Mouse (Mus musculus) hindbrain, embryonic 11.5 days (tissue): ENCODE measurements around the gene Tnni1. TPM values are rescaled to one million over a fixed set of nuclear protein-coding genes. Genes with fewer than 3 reads are reported as not detected.
A peak's percentile ranks its signal among the peaks of the same experiment; 100 is the strongest.

Experiments
- ATAC-seq: fragments of 200-750 bp; cut with Nextera tagmentation; 2 replicates; pipeline ENCODE4 v1.8.0; 2017; ENCODE audit warnings: mild to moderate bottlenecking, moderate TSS enrichment, moderate library complexity; ENCODE audit not compliant: low FRiP score
- DNase-seq: peaks from one replicate; pipeline ENCODE4 v3.0.0-alpha.2; 2015; ENCODE audit warnings: low spot score
- H3K27ac ChIP-seq: fragments of 300-500 bp; sonication (generic); 2 replicates; pipeline ENCODE4 v1.5.1; 2014; ENCODE audit warnings: mild to moderate bottlenecking, low read depth, low read length
- H3K27me3 ChIP-seq: fragments of 300-500 bp; sonication (generic); 2 replicates; pipeline ENCODE4 v1.6.1; 2014; ENCODE audit warnings: mild to moderate bottlenecking, low read length, moderate library complexity, mixed read lengths; ENCODE audit not compliant: control insufficient read depth, insufficient read depth
- H3K36me3 ChIP-seq: fragments of 300-500 bp; sonication (generic); 2 replicates; pipeline ENCODE4 v1.6.1; 2014; ENCODE audit warnings: mild to moderate bottlenecking, low read length, moderate library complexity, mixed read lengths; ENCODE audit not compliant: control insufficient read depth, insufficient read depth
- H3K4me1 ChIP-seq: fragments of 300-500 bp; sonication (generic); replicated peaks from 2 replicates; pipeline ENCODE4 v1.6.1; 2014; ENCODE audit warnings: low read length, mixed read lengths; ENCODE audit not compliant: control insufficient read depth, insufficient read depth
- H3K4me2 ChIP-seq: fragments of 300-500 bp; sonication (generic); replicated peaks from 2 replicates; pipeline ENCODE4 v1.6.1; 2014; ENCODE audit warnings: mild to moderate bottlenecking, low read depth, low read length
- H3K4me3 ChIP-seq: fragments of 300-500 bp; sonication (generic); 2 replicates; pipeline ENCODE4 v1.5.1; 2014; ENCODE audit warnings: low read depth, low read length
- H3K9ac ChIP-seq: fragments of 300-500 bp; sonication (generic); 2 replicates; pipeline ENCODE4 v1.6.1; 2014; ENCODE audit warnings: low read depth, low read length
- H3K9me3 ChIP-seq: fragments of 300-500 bp; sonication (generic); 2 replicates; pipeline ENCODE4 v1.6.1; 2016; ENCODE audit warnings: low read length; ENCODE audit not compliant: control insufficient read depth
- WGBS: fragments of 180-500 bp; shearing (Covaris S2); extraction: QIAGEN DNeasy Blood & Tissue Kit; methylation state at CpG from one replicate; pipeline ENCODE4 v1.1.7; 2014; 5-methylcytosine and 5-hydroxymethylcytosine counted together
- polyA plus RNA-seq: library from polyadenylated mRNA; unstranded; fragments of >200 nt; fragmentation: Nextera tagmentation; extraction: Ambion mirVana; gene quantifications from 2 replicates; pipeline ENCODE4 v1.2.1, GENCODE M21; 2014

The Tnni1 gene
- polyA plus RNA-seq, 1 experiment from 2014 or later: 6.0 TPM

- Histone ChIP-seq H3K4me3 (no peak overlapping the region), H3K27me3 (0 out of 2 replicates have a peak, but pooled peaks cover 2% of the 10 kb centered on the region), H3K9ac (no peak overlapping the region), H3K4me1 (0 out of 2 replicates have a peak, but pooled peaks cover 10% of the 10 kb centered on the region), H3K27ac (no peak overlapping the region), H3K4me2 (no peak overlapping the region), H3K9me3 (no peaks in the 10 kb centered on the region), H3K36me3 (no peaks in the 10 kb centered on the region)
- DNase-seq (no peak), ATAC-seq (no peak)
- 61% methylated on average over 2 of the region's 2 CpGs for WGBS
These were observed 15.1 kb upstream of the Tnni1 start for GRCm38 (mm10) chr1:135764206-135764528.

- Histone ChIP-seq H3K27me3 (0 out of 2 replicates have a peak, but pooled peaks cover 2% of the 10 kb centered on the region), H3K27ac (peak within 1 kb of the TSS; percentile 62), H3K9me3 (no peaks in the 10 kb centered on the region), H3K9ac (peak within 1 kb of the TSS; percentile 74), H3K4me2 (peak within 1 kb of the TSS; percentile 96), H3K4me1 (0 out of 2 replicates have a peak, but pooled peaks cover 10% of the 10 kb centered on the region), H3K4me3 (peak within 1 kb of the TSS; percentile 60), H3K36me3 (no peaks in the 10 kb centered on the region)
- peak; percentile 83 for ATAC-seq
- DNase-seq: peak; percentile 77
- under 1% methylated on average over 85 of the region's 90 CpGs for WGBS
These were observed 13.3 kb upstream of the Tnni1 start, which contains the start of gene Phlda3 for GRCm38 (mm10) chr1:135765645-135766591. Gene Phlda3 (plus strand): TSS chr1:135766119.

- WGBS: 32% methylated on average over 30 of the region's 30 CpGs
- H3K27me3 ChIP-seq: 0 out of 2 replicates have a peak, but pooled peaks cover 2% of the 10 kb centered on the region
- ATAC-seq (peak; percentile 53), DNase-seq (no peak)
- peak overlapping the region; percentile 96 for H3K4me2 ChIP-seq
- peak overlapping the region; percentile 60 for H3K4me3 ChIP-seq
- 0 out of 2 replicates have a peak, but pooled peaks cover 10% of the 10 kb centered on the region for H3K4me1 ChIP-seq
- no peaks in the 10 kb centered on the region for H3K36me3 ChIP-seq
- H3K9me3 ChIP-seq: no peaks in the 10 kb centered on the region
- H3K27ac ChIP-seq: peak overlapping the region; percentile 62; the same call in 1 of the 2 replicates
- H3K9ac ChIP-seq: peak overlapping the region; percentile 74
These were observed 12.5 kb upstream of the Tnni1 start for GRCm38 (mm10) chr1:135766592-135767306.

GRCm38 (mm10) chr1:135767324-135767890 lies 11.8 kb upstream of the Tnni1 start:
- DNase-seq (no peak), ATAC-seq (no peak)
- no peaks in the 10 kb centered on the region for H3K9me3 ChIP-seq

GRCm38 (mm10) chr1:135768400-135768799 lies 10.8 kb upstream of the Tnni1 start:
- Histone ChIP-seq H3K9ac (no peak overlapping the region), H3K36me3 (no peaks in the 10 kb centered on the region), H3K4me2 (no peak overlapping the region), H3K4me1 (0 out of 2 replicates have a peak, but pooled peaks cover 10% of the 10 kb centered on the region), H3K27ac (no peak overlapping the region), H3K4me3 (no peak overlapping the region), H3K27me3 (0 out of 2 replicates have a peak, but pooled peaks cover 2% of the 10 kb centered on the region), H3K9me3 (no peaks in the 10 kb centered on the region)
- ATAC-seq (no peak), DNase-seq (no peak)
- WGBS: 92% methylated on average over 2 of the region's 2 CpGs

More at GRCm38 (mm10) chr1:135767324-135767890, 11.8 kb upstream of the Tnni1 start:
- H3K4me1 ChIP-seq: 0 out of 2 replicates have a peak, but pooled peaks cover 10% of the 10 kb centered on the region
- 82% methylated on average over 4 of the region's 4 CpGs for WGBS
- H3K36me3 ChIP-seq: no peaks in the 10 kb centered on the region
- peak overlapping the region; percentile 96 for H3K4me2 ChIP-seq
- H3K9ac ChIP-seq: no peak overlapping the region
- H3K4me3 ChIP-seq: no peak overlapping the region
- H3K27me3 ChIP-seq: 0 out of 2 replicates have a peak, but pooled peaks cover 2% of the 10 kb centered on the region
- no peak overlapping the region for H3K27ac ChIP-seq

- H3K4me1 ChIP-seq: 0 out of 2 replicates have a peak, but pooled peaks cover 10% of the 10 kb centered on the region
- H3K27ac ChIP-seq: no peak overlapping the region
- ATAC-seq (no peak), DNase-seq (no peak)
- no peaks in the 10 kb centered on the region for H3K36me3 ChIP-seq
- H3K9me3 ChIP-seq: no peaks in the 10 kb centered on the region
- H3K9ac ChIP-seq: no peak overlapping the region
- no peaks in the 10 kb centered on the region for H3K27me3 ChIP-seq
- H3K4me2 ChIP-seq: no peak overlapping the region
- 70% methylated on average over 7 of the region's 7 CpGs for WGBS
- no peak overlapping the region for H3K4me3 ChIP-seq
These were observed 9.0 kb upstream of the Tnni1 start for GRCm38 (mm10) chr1:135770237-135770636.

GRCm38 (mm10) chr1:135770896-135771572 lies 8.2 kb upstream of the Tnni1 start:
- Histone ChIP-seq H3K27ac (no peak overlapping the region), H3K9me3 (no peaks in the 10 kb centered on the region), H3K36me3 (no peaks in the 10 kb centered on the region), H3K4me3 (no peak overlapping the region), H3K4me1 (0 out of 2 replicates have a peak, but pooled peaks cover 7% of the 10 kb centered on the region), H3K9ac (no peak overlapping the region), H3K4me2 (no peak overlapping the region), H3K27me3 (no peaks in the 10 kb centered on the region)
- DNase-seq: no peak
- WGBS: 74% methylated on average over 12 of the region's 12 CpGs
- ATAC-seq: no peak

GRCm38 (mm10) chr1:135771573-135771970 lies 7.7 kb upstream of the Tnni1 start:
- H3K4me3 ChIP-seq: no peak overlapping the region
- DNase-seq (no peak), ATAC-seq (no peak)
- 0 out of 2 replicates have a peak, but pooled peaks cover 5% of the 10 kb centered on the region for H3K4me1 ChIP-seq
- H3K36me3 ChIP-seq: no peaks in the 10 kb centered on the region
- no peak overlapping the region for H3K4me2 ChIP-seq
- H3K9ac ChIP-seq: no peak overlapping the region
- H3K9me3 ChIP-seq: no peaks in the 10 kb centered on the region
- H3K27me3 ChIP-seq: no peaks in the 10 kb centered on the region
- H3K27ac ChIP-seq: no peak overlapping the region
- 80% methylated on average over 8 of the region's 8 CpGs for WGBS
